Mouse (Mus musculus): ENCODE data around the gene Gm37240.
A peak's percentile ranks its signal among the peaks of the same experiment; 100 is the strongest.

The Gm37240 gene

DNA sequence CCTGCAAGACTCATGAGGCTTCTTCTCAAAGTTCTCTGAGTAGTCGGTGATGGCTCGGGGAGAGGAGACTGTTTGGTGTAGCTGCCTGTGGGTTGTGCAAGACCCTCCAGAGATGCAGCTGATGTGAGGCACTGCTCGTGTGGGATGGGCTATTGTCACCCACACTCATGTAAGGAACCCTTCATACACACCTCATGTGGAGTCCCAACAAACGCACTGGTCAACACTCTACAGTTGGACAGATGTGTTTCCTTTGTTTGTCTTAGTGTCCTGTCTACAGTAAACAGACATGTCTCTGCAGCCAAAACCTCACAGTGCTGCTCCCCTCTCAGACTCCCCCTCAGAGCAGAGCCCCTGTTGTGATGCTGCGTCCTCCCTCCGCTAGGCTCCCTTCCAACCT is 217.5 kb downstream of the Gm37240 start:
- no peak for DNase-seq

DNA sequence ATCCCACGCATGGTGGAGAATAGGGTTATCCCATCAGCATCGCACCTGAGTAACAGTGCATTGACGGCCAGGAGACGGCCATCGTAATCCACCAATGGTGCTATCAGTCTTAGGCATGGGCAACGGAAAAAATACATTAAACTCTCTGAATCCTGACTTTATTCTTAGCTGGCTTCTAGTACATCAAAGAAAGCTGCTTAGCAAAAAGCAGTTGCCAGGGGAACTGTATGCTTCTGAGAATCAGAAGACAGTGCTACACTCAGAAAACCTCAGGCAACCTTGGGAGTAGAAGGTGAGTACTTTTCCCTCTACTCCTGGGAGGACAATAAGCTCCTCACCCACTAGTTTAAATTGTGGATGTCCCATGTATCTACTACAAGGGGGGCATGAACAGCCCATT is 219.6 kb downstream of the Gm37240 start:
- DNase-seq: no peak

DNA sequence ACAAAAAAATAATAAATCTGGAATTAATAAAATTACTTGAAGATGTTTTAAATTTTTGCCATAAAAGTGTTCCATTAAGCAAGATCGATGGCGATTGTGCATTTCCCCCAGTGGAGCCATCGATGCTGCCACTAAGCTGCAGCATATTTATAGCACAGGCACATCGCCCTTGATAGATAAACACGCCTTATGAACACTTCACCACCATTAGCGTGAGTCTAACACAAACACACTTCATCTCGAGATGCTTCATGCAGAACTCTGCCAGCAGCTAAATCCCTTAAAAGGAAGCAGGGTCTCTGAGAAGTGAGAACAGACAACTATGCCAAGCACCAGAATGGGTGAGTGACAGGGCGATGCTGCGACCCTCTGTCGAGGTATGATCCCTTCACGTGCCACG is 220.6 kb downstream of the Gm37240 start:
- no peak for DNase-seq

DNA sequence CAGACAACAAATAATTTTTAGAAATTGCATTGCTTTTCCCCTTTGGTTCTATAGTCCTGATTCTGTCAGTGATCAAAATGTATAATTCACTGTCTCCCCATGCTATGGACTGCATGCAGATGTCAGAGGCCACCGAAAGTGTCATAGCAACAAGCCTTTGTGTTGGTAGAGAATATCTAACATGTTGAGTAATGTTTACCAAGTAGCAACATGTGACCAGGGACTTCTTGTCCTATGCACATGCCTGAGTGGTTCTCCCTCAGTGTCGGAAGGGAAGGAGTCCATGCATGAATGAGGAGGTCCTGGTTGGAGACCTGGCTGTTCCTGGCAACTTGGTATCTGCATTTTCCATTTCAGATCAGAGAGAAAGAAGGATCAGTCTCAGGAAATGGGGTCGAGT is 221.2 kb downstream of the Gm37240 start:
- no peak for DNase-seq

DNA sequence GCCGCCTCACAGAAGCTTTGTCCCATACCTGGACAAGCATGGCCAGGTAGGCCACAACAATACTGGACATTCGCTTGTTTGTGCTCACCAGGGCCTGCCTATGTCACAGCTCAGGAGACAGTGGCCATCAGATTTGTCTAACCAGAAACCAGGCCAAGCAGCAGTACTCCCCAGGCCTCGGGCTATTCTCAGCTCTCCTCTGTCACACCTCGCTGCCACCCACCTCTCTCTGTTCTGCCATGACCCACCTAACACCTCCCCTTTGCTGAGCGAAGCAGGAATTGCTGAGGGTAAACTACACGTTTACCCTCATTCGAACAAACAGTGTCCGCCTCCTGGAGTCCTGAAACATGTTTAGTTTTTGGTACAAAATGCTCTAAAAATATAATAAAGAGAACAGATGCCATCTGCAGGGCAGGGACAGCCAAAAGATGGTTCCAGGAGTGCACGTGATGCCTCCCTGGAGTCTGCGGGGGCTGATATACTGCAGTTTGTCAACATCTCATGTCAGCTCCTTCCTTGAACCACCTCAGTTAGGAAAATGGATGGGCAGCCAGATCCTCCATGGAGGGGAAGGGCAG is 222.6 kb downstream of the Gm37240 start:
- DNase-seq: peak; percentile 68

DNA sequence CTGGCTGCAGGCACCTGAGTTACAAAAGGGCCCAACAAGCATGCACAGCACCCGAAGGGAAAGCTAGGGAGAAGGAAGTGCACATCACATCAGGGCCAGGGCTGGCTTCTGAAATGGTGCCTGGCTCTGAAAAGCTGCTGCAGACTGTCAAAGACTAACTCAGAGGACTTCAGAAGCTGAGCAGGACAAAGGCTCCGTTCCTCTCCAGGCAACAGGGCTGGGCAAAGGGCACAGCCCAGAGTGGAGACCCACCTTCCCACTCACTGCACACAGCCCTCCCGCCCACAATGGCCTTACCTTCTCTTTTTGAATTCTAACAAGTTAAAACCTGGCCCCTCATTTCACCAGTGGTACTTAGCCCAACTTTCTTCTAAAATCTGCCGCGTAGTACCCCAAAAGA is 223.5 kb downstream of the Gm37240 start:
- DNase-seq: no peak

DNA sequence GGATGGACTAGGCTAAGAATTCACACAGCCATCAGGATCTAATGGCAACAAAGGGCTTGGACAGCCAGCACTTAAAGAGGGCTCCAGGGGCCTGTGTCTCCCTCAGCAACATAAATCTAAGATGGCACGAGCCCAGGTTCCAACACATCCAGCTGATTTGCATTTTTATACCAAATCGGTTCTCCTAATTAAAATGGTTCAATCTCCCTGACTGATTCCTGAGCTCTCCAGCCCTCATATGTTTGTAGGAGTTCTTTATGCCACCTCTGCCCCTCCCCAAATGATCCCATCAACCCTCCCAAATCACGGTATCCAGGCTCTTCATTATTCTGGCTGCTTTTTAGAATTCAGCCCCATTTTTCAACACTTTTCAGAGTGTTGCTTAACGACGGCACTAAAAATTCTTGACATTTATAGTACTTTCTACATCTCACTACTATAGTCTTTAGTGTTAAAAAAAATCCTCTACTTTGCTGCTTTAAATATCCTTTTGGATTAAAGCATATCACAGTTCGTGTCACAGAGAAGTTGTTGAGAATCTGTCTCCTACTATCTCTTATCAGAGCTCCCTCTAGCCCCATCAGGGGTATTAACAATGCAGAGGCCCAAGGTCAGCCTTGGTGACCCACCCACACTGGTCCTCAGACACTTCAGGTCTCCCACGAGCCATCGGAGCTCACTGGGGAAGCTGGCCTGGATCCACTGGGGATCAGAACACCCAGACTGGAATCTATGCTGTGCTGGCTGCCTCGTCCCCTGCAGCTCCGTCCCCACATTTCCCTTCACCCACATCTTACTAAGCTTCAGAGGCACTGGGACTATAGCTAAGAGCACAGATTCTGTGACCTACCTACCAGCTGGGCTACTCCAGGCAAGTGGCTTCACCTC is 225.1 kb downstream of the Gm37240 start:
- no peak for DNase-seq

DNA sequence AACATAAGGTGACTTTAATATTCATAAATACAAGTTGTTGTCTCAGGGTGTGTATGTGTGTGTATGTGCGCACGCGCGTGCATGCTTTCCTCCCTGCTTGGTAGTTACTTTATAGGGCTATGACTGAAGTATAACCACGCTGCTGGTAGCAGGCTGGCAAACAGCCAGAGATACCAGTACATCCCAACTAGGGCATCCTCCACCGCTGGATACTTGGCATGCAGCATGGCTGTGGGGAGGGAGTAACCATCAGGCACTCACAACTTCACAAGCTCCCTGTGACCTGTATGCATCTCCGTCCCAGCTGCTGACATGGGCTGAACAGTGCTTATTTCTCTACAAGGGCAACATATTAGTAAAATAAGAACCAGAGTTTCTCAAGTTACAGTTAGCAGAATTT is 227.6 kb downstream of the Gm37240 start:
- DNase-seq: no peak

DNA sequence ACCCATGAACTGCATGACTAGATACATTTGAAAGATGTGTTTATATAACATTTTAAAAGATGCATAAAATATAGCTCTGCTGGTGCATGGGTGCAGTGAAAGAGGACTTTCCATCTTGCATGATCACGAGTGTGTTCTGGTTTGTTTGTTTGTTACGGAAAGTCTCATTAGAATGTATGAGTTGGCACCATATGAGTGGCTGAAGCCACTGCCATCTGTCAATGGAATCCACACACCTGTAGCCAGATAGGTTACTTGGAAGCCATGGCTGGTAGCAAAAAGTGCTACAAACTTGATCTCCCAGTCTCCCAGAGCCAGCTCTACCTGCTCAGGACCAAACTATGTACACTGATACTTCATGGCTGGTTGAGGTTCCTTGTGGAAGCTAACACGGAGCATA is 231.8 kb downstream of the Gm37240 start:
- DNase-seq: no peak

DNA sequence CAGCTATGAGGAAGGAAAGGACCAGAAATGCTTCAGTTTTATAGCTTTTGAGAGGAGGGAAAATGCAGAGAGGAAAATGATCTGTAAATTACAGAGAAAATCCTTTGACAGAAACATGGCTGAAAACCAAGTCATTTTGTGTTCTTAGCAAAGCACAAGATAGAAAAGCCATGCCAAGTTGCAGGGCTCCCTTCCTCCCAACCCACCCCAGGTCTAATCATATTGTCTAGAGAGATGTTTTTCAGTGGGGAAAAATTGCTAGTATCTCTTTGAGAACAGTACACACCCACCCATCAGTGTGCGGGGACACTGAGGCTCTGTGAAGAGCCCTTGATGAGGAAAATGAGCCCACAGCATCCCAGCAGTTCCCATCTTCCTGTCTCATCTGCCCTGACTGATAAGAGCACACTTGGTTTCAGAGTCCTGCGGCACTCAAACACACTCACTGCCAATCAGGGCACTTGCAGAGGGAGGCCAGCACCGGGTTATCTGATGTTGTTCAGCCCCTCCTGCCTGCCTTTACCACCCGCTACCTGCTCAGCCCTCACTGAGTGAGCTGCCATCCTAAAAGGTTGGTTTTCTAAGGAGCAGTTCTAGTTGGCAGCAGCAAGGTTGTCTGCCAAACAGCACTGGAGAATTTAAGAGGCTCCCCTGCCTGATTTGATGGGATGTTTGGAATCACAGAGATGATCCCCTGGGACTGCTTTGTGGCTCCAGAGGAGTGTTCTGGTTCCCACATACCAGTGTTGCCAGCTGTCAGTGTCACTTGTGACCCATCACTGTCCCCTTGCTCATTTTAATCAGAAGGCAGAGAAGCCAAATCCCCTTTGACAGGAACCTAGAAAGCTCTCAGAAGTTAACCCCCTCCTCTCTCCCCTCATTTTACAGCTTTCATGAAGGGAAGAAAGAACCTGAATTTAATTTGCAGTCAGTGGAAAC is 234.3 kb downstream of the Gm37240 start:
- DNase-seq: no peak

DNA sequence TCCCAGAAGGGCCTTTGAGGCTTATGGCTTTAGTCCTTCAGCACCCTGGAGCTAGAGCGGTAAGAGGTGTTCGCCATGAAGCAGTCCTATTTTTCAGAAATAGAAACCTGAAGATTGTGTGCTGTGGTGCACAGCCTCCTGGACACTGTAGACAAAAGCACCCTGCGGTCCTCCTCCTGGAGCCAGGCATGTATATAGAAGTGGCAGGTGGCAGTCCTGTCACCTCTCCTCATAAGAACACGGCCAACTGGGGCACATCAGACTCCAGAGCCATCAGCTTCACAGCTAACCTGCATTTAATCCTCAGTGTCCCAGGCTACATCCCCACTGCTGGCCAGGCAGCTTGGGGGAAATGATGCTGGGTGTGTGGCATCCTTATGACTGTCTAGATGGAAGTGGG is 238.1 kb downstream of the Gm37240 start:
- no peak for DNase-seq

DNA sequence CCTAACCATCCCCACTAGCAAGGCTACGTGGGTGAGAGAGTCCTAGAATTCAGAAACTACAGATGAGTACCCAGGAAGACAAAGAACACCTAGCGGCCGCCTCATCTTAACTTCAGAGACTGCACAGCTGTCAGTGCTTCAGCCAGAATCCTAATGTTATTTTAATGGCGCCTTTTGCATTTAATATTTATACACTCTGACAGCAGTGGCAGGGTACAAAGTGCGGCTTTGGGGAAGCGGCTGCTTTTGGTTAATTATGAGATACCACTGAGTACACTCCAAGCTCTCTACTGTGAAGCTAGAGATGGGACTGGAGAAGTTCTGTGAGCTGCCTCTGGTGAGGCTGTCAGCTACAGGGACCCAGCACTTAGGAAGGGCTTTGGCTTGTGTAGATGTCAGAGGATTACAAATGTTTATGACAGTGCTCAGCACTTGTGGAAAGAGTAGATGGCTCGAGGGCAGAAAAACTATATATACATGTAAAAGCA is 241.8 kb downstream of the Gm37240 start:
- DNase-seq: no peak

DNA sequence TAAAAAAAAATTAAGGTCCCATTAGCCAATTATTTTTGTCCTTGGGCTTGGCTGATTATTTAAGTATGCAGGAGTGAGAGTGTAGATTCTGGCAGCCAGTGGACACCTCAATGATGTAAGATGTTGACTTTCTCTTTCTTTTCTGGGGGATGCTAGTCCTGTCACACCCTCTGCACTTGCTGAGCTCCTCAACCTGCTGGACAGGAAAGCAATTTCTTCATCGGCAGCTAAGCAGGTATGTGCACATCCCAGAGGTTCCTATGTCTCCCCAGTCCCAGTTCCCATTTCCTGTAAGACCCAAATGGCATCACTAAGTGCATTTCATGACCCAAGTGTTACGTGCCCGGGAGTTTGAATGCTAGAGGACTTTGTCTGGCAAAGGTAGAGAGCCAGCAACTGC is 242.5 kb downstream of the Gm37240 start:
- DNase-seq: no peak

DNA sequence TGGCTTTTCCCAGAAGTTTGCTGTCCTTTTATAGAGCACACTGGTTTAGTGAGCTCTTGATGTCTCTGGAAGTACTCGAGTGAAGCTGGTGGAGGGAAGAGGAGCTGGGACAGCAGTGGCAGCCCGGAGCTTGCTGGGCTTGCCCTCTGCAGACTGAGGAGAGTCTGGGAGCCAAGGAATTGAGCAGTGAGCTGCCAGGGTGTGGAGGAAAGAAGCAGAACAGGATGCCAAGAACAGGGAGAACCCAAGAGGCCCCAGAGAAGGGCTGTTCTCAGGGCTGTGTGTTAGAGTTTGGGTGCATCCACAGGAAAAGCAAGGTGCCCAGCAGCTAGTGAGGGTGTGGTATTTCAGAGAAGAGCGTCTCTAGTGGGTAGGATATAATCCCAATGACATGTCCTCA is 245.6 kb downstream of the Gm37240 start:
- DNase-seq: no peak

DNA sequence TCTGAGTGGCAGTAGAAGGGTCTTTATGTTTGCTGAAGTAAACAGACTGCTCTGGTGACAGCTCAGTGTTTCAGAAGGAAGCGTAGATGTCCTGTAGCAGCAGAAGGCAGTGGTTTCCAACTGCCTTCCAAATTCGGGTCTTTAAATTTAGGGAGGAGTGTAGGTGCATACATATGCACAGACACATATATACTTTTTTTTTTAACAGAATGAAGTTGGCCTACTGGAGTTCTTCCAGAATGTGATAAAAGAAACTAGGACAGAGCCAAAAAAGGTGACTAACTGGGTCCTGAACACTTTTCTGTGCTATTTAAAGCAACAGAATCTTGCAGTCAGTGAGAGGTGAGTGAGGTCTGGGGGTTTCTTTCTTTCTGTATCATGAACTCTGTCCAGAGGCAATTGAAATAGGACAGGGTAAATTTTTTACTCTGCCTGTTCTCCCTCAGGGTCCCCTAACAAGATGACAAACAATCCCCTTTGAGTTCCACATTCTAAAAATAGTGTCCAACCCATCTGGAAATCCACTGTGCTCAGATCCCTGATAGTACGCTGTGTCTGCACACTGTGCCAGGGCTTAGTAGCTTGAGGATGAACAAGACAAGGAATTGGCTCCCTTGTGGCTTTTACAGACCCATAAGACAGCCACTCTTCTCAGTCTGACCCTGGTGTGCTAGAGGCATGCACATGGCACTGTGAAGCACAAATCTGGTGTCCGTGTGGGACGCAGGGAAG is 250.4 kb downstream of the Gm37240 start:
- peak; percentile 26 for DNase-seq

DNA sequence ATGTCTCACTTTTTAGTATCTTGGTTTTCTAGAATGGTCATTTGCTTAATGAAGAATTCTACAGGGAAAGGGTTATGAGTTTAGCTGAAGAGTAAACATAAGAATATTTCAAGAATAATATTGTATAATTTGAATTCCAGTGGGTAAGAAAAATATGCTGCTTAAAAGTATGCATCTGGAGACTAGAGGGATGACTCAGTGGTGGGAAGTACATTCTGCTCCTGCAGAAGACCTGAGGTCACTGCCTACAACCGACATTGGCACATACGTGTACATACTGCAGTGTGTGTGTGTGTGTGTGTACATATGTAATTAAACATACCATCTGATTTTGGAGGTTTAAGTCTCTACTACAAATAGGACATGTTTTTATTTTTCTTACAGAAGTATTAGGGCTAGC is 251.7 kb downstream of the Gm37240 start:
- DNase-seq: no peak

DNA sequence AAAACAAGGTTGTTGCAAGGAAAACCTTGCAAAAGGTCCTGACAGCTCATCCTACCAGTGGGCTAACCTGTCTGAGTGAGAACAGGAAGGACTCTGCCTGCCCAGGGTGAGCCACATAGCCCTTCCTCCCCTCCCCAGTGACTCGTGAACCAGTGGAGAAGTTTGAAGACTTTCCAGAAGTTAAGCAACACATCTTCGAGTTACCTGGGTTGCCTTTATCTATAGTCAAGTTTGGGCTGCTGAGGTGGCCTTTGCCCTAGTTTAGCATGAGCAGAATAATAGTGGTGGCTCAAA is 252.2 kb downstream of the Gm37240 start:
- no peak for DNase-seq

DNA sequence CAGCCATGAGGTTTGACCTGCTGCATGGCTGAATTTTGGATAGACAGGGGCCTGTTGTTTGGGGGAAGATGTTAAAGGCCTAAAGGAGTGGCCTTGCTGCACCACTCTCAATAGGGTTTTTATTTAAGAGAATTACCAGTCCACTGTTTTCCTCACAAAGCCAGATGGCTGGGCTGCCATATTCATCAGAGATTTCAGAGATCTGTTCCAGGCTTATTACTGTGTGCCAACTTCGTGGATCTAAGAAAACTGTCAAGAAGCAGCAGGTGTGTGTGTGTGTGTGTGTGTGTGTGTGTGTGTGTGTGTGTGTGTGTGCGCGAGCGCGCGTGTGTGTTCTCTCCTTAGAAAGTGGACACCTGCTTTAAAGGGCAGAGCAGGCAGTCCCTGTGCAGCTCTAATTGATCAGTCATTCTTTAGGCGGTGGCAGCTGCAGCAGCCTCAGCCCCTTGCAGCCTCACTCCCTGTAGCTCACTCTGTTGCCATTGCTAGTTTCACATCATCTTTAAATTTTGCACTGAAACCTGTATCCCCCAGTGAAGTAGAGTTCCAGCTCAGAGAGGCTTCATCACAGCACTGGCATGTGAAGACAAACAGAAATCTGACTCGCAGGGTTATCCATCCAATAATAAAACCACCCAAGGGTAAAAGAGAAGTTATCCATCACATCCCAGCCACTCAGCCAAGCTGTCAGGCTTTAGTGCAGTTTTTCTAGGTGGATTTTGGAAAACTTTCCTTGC is 252.8 kb downstream of the Gm37240 start:
- DNase-seq: no peak

DNA sequence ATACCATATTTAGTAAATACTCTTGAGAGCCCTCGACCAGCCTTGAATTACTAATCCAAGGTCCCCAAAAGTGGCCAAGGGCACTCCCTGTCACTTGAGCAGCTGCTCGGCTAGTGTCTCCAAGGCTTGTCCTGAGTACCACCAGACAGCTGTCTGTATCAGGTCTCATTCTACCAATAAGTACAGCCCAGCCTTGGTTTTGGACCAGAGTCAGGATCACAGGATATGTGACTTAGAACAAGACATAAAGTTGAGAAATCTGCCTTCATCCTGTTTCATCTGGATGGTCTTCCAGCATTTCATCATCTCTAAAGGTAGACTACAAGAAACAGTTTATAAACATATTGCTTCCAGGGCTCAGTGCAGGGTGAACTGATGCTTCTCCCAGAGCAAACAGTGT is 253.6 kb downstream of the Gm37240 start:
- no peak for DNase-seq

DNA sequence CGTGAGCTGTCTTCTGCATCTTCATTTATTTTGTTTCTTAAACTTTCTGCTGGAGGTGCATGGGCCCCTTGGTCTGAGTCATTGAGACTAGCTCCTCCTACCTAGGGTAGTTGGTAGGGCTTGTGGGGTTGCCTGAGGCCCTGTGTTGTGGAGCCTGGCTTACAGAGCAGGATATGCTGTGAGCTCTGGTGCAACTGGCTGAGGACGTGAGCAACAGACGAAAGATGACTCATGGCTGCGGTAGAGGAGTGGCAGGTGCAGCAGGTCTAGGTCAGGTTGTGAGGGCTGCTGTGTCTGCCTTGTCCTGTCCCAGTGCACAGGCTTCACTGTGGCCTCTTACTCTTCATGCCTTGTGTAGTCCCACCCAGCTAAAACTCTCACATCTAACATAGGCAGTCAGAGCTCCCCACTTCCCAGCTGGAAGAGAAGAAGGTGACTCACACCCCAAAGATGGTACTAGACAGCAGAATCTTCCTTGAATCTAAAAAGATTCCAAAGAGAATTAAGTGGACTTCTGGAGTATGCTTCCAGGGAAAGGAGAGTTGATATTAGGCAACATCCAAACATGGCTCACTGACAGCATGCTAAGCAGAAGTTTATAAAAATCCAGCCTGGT is 257.3 kb downstream of the Gm37240 start:
- DNase-seq: no peak

DNA sequence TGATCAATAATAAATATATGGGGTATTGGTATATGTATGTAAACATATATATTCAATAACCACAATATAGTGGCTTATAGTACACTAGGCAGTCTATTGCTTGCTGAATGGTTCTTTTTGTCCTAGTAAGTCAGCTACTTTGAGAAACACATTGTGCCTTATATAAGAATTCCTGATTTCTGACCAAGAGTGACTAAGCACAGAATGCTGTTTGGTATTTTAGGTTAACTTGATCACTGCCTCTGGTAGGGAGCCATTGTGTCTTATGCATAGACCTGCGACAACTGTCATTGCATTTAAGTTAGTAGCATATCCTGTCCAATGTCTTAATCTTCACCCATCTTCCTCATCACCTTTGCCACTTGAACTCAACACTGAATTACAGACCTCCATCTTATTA is 267.6 kb downstream of the Gm37240 start:
- no peak for DNase-seq

DNA sequence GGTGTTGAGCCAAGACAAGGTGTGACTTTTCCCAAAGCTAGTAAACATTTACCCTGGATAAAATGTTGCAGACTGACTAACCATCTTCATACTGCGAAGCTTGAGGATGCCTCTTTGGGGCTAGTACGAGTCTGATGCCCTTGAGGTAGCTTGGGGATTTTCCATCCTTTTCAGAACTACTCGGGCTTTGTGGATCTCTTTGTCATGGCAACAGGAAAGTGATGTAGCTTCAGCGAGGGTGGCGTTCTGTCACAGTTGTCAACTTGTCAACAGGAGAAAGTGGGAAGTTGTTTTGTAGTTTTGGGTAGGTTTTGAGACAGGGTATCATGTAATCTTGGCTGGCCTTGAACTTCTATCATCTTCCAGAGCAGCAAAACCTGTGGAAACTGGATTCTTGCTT is 268.0 kb downstream of the Gm37240 start:
- no peak for DNase-seq
